Mouse (Mus musculus) hindbrain, embryonic 16.5 days (tissue): ENCODE data around the gene Ttc16. TPM values are rescaled to one million over a fixed set of nuclear protein-coding genes. Genes with fewer than 3 reads are reported as not detected.

Experiments
- ATAC-seq: fragments of 200-750 bp; cut with Nextera tagmentation; 2 replicates; pipeline ENCODE4 v1.8.0; 2017; ENCODE audit warnings: moderate TSS enrichment, moderate library complexity
- H3K27ac ChIP-seq: fragments of 300-500 bp; sonication (generic); 2 replicates; pipeline ENCODE4 v1.5.1; 2014; ENCODE audit warnings: low read depth, mild to moderate bottlenecking, control low read depth, low read length, moderate library complexity
- H3K27me3 ChIP-seq: fragments of 300-500 bp; sonication (generic); replicated peaks from 2 replicates; pipeline ENCODE4 v1.6.1; 2014; ENCODE audit warnings: low read length; ENCODE audit not compliant: control insufficient read depth, insufficient read depth
- H3K36me3 ChIP-seq: fragments of 300-500 bp; sonication (generic); 2 replicates; pipeline ENCODE4 v1.6.1; 2014; ENCODE audit warnings: mild to moderate bottlenecking, low read length, moderate library complexity, mixed read lengths; ENCODE audit not compliant: control insufficient read depth, insufficient read depth
- H3K4me1 ChIP-seq: fragments of 300-500 bp; sonication (generic); 2 replicates; pipeline ENCODE4 v1.6.1; 2014; ENCODE audit warnings: low read depth, low read length; ENCODE audit not compliant: control insufficient read depth, insufficient read depth
- H3K4me2 ChIP-seq: fragments of 300-500 bp; sonication (generic); 2 replicates; pipeline ENCODE4 v1.6.1; 2014; ENCODE audit warnings: mild to moderate bottlenecking, low read length, control low read depth, moderate library complexity
- H3K4me3 ChIP-seq: fragments of 300-500 bp; sonication (generic); 2 replicates; pipeline ENCODE4 v1.5.1; 2014; ENCODE audit warnings: mild to moderate bottlenecking, low read length, control low read depth, moderate library complexity
- H3K9ac ChIP-seq: fragments of 300-500 bp; sonication (generic); 2 replicates; pipeline ENCODE4 v1.6.1; 2014; ENCODE audit warnings: low read depth, mild to moderate bottlenecking, control low read depth, low read length, moderate library complexity
- H3K9me3 ChIP-seq: fragments of 300-500 bp; sonication (generic); 2 replicates; pipeline ENCODE4 v1.6.1; 2014; ENCODE audit warnings: mild to moderate bottlenecking, low read length, moderate library complexity; ENCODE audit not compliant: control insufficient read depth
- WGBS: fragments of 180-500 bp; shearing (Covaris S2); extraction: QIAGEN DNeasy Blood & Tissue Kit; methylation state at CpG from one replicate; pipeline ENCODE4 v1.1.7; 2014; 5-methylcytosine and 5-hydroxymethylcytosine counted together
- polyA plus RNA-seq: library from polyadenylated mRNA; unstranded; fragments of >200 nt; fragmentation: Nextera tagmentation; extraction: Ambion mirVana; gene quantifications from 2 replicates; pipeline ENCODE4 v1.2.1, GENCODE M21; 2015

Ttc16 gene
- polyA plus RNA-seq, 1 experiment from 2014 or later, result 0.53 TPM

DNA sequence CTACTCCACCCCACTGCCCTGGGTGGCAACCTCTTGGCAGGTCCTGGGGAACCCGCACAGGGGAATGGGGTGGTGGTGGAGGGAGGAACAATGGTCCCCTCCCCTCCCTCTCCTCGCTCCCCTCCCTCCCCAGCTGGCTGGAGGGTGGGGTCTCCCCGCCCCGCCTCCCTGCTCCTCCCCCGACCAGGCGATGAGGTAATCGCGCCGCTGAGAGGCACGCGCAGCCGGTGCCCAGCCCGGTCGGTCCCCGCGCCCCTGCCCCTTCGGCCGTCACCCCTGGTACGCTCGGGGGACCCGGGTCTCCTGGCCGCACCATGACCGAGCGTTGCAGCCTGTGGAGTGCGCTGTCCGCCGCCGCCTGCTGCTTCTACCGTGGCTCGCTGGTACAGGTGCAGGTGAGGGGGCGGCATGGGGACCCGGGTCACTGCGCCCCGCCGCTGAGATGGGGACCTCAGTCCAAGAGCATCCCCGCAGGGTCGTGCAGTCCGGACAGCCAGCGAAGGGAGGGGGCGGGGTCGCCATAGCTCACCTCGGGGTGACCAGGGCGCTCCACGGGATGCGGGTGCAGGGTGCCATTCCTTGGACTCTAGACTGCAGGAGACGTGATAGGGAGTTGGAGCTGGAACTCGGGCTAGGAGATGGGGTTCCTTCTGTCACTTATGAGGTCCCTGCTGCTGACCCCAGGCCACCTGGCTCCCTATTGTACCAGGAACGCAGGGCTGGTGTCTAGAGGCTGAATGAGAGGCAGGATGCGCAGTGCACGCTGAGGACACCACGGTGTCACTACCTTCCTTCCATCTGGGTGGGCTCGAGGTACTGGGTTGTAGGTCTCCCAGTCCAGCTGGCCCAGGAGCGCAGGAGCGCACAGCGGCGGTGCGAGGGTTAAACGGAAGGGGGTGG is 33.9 kb downstream of the Ttc16 start:
- Histone ChIP-seq H3K4me2 (peak overlapping the region; percentile 64), H3K4me3 (peak overlapping the region; percentile 81), H3K9me3 (no peaks in the 10 kb centered on the region), H3K4me1 (peaks cover 19% of the 10 kb centered on the region), H3K36me3 (peaks cover 13% of the 10 kb centered on the region), H3K9ac (peak overlapping the region; percentile 90), H3K27ac (peak overlapping the region; percentile 86), H3K27me3 (no peaks in the 10 kb centered on the region)
- peak; percentile 58 for ATAC-seq
- under 1% methylated on average over 56 of the region's 58 CpGs for WGBS

DNA sequence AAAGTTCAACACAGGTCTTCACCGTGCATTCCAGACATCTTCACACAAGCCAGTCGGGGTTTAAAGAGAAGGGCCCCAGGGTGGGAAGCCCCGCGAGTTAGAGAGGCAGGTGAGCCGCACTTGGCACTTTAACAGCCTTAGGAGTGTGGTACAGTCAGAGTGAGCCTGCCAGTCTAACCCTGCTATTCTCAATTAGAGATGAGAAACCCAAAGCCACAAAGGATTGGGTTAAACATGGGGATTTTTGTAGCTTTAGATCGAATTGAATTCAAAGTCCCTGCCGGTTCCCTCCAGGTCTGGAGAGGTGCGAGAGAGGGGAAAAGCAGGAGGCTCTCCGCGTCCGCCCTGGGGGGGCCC is 34.5 kb downstream of the Ttc16 start, which contains the start of gene 6330409D20Rik:
6330409D20Rik (minus strand) TSS at position 101 of the 357 bp plus-strand sequence.
- peaks cover 19% of the 10 kb centered on the region for H3K4me1 ChIP-seq

DNA sequence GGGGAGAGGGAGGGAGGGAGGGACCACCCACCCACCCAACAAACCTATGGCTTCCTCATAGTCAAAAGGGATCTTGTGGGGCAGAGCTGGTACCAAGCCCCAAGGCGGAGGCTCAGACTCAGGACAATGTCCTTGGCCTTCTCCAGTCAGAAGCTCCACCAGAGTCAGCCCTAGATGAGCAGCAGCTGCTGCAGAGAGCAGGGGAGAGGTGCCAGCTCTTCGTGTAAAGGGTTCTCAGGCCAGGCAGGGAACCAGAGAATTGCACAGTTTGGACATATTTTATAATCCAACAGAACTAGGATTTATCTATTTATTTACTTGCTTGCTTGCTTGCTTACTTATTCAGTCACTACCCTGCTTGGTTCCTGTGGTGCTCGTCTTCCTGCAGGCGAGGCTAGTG is 36.1 kb downstream of the Ttc16 start:
- H3K4me2 ChIP-seq, result no peak overlapping the region
- 66% methylated on average over 4 of the region's 4 CpGs for WGBS
- H3K9ac ChIP-seq, result no peak overlapping the region

More for the DNA sequence above, 34.5 kb downstream of the Ttc16 start, which contains the start of gene 6330409D20Rik:
- ATAC-seq, result peak; percentile 1; the same call in 1 of the 2 replicates
- H3K4me2 ChIP-seq, result peak within 1 kb of the TSS; percentile 64
- WGBS, result 5% methylated on average over 11 of the region's 11 CpGs
- peaks cover 7% of the 10 kb centered on the region; the same call in 1 of the 2 replicates for H3K36me3 ChIP-seq
- peak within 1 kb of the TSS; percentile 90 for H3K9ac ChIP-seq
- H3K27ac ChIP-seq, result peak within 1 kb of the TSS; percentile 86
- H3K9me3 ChIP-seq, result no peaks in the 10 kb centered on the region
- peak within 1 kb of the TSS; percentile 81 for H3K4me3 ChIP-seq
- no peaks in the 10 kb centered on the region for H3K27me3 ChIP-seq

GRCm38 (mm10) chr2:32737008-32737407 is 38.4 kb downstream of the Ttc16 start:
- peaks cover 5% of the 10 kb centered on the region for H3K4me1 ChIP-seq
- H3K27me3 ChIP-seq, result no peaks in the 10 kb centered on the region
- no peak for ATAC-seq
- 58% methylated on average over 6 of the region's 6 CpGs for WGBS
- H3K9me3 ChIP-seq, result no peaks in the 10 kb centered on the region
- H3K27ac ChIP-seq, result no peak overlapping the region
- no peak overlapping the region for H3K4me2 ChIP-seq
- no peak overlapping the region for H3K4me3 ChIP-seq
- H3K36me3 ChIP-seq, result no peaks in the 10 kb centered on the region
- H3K9ac ChIP-seq, result no peak overlapping the region

More for the DNA sequence above, 36.1 kb downstream of the Ttc16 start:
- H3K9me3 ChIP-seq, result no peaks in the 10 kb centered on the region
- ATAC-seq, result no peak
- H3K27me3 ChIP-seq, result no peaks in the 10 kb centered on the region
- H3K36me3 ChIP-seq, result no peaks in the 10 kb centered on the region
- H3K4me1 ChIP-seq, result peaks cover 19% of the 10 kb centered on the region
- H3K27ac ChIP-seq, result no peak overlapping the region
- no peak overlapping the region for H3K4me3 ChIP-seq

- Histone ChIP-seq H3K9ac (no peak overlapping the region; the same call in 1 of the 2 replicates), H3K4me1 (peaks cover 5% of the 10 kb centered on the region), H3K4me2 (no peak overlapping the region), H3K4me3 (no peak overlapping the region), H3K27me3 (no peaks in the 10 kb centered on the region), H3K36me3 (no peaks in the 10 kb centered on the region), H3K27ac (no peak overlapping the region), H3K9me3 (no peaks in the 10 kb centered on the region)
- WGBS, result 27% methylated on average over 3 of the region's 3 CpGs
- no peak for ATAC-seq
These were observed 39.1 kb downstream of the Ttc16 start for GRCm38 (mm10) chr2:32736306-32736829.

- Histone ChIP-seq H3K4me3 (no peak overlapping the region), H3K4me1 (no peaks in the 10 kb centered on the region), H3K4me2 (no peak overlapping the region), H3K27ac (no peak overlapping the region), H3K36me3 (no peaks in the 10 kb centered on the region), H3K9me3 (no peaks in the 10 kb centered on the region), H3K27me3 (no peaks in the 10 kb centered on the region), H3K9ac (no peak overlapping the region)
- 52% methylated on average over 4 of the region's 4 CpGs for WGBS
- ATAC-seq, result no peak
These were observed 40.5 kb downstream of the Ttc16 start for GRCm38 (mm10) chr2:32734933-32735332.

DNA sequence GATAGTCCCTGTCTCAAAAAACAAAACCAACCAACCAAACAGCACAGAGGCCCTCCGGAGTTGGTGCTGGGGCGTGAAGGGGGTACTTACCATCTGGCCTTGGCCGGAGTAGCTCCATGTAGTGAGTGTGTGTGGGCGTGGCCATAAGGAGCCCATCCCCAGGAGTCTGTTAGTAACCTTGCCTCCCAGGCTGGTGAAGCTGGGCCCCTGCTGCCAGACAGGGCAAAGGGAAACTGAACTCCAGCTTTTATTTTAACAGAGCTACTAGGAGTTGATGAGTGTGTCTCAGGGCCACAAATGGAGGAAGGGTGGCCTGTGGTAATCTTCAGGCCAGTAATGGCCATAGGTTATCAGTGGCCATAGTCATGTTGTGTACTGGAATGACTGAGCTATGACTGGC is 41.0 kb downstream of the Ttc16 start:
- Histone ChIP-seq H3K9me3 (no peaks in the 10 kb centered on the region), H3K36me3 (no peaks in the 10 kb centered on the region), H3K4me2 (no peak overlapping the region), H3K9ac (no peak overlapping the region), H3K4me1 (no peaks in the 10 kb centered on the region), H3K27ac (no peak overlapping the region), H3K4me3 (no peak overlapping the region), H3K27me3 (no peaks in the 10 kb centered on the region)
- ATAC-seq, result no peak
- WGBS, result 37% methylated on average over 4 of the region's 4 CpGs

DNA sequence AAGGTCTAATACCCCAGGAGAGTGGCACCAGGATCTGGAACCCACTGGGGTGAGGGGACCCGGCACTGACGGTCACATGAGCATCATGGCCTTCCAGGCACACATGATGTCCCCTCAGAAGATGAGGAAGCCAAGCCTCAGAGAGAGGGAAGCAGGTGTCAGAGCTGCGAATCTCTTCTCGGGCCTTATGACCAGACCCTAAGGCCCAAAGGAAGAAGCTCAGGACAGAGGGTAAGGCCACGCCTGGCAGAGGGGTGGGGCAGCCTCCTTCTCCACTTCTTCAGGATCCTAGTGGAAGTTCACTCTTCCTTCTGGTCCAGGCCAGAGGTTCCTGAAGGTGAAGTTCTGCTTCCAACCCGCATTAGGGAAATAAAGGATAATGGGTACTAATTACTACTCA is 42.7 kb downstream of the Ttc16 start:
- 76% methylated on average over 6 of the region's 6 CpGs for WGBS
- no peaks in the 10 kb centered on the region for H3K36me3 ChIP-seq
- no peak overlapping the region for H3K4me2 ChIP-seq
- H3K4me1 ChIP-seq, result no peaks in the 10 kb centered on the region
- no peaks in the 10 kb centered on the region for H3K9me3 ChIP-seq
- H3K27me3 ChIP-seq, result no peaks in the 10 kb centered on the region
- H3K27ac ChIP-seq, result no peak overlapping the region
- no peak overlapping the region for H3K4me3 ChIP-seq
- no peak overlapping the region for H3K9ac ChIP-seq
- ATAC-seq, result no peak

GRCm38 (mm10) chr2:32731911-32732310 is 43.5 kb downstream of the Ttc16 start:
- H3K27ac ChIP-seq, result no peak overlapping the region

More at GRCm38 (mm10) chr2:32731911-32732310, 43.5 kb downstream of the Ttc16 start:
- Histone ChIP-seq H3K4me3 (no peak overlapping the region), H3K27me3 (no peaks in the 10 kb centered on the region), H3K4me2 (no peak overlapping the region), H3K4me1 (peaks cover 3% of the 10 kb centered on the region; the same call in 1 of the 2 replicates), H3K9me3 (no peaks in the 10 kb centered on the region), H3K36me3 (no peaks in the 10 kb centered on the region), H3K9ac (no peak overlapping the region)
- no peak for ATAC-seq
- 74% methylated on average over 4 of the region's 4 CpGs for WGBS
